Mouse (Mus musculus): ENCODE results near the gene Dhrs7c. TPM values are rescaled to one million over a fixed set of nuclear protein-coding genes. Genes with fewer than 3 reads are reported as not detected.
A peak's percentile ranks its signal among the peaks of the same experiment; 100 is the strongest.

Gene Dhrs7c
- polyA plus RNA-seq, 1 experiment: not detected

DNA sequence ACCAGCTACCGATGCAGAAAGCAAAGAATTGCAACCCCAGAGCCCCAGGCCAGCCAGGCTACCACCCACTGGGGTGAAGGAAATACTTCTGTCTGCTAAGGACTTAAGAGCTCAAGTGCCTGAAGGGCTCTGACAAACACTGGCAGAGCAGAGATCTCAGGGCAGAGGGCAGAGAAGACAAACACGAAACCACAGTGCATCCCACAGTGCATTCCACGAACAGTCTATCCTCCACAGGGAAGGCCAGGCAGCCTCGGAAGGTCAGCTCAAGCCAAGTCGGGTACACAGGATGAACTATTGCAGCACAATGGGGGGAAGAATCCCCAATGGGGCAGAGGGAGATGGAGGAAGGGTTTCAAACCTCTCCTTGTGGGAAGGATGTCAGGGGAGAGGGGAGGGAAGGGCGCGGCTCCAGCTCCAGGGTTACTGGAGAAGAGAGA lies 63.4 kb downstream of the Dhrs7c start:
- H3K27ac ChIP-seq (ENCODE audit: insufficient read depth, low read depth, low read length): peak overlapping the region; percentile 43
- peaks cover 17% of the 10 kb centered on the region; the same call in 1 of the 2 replicates for H3K4me1 ChIP-seq (ENCODE audit: control insufficient read depth, insufficient read depth, insufficient read length, low read length)
- H3K36me3 ChIP-seq (ENCODE audit: control insufficient read depth, insufficient read depth, low read length): peaks cover 6% of the 10 kb centered on the region
- H3K4me3 ChIP-seq (ENCODE audit: low read depth, low read length): no peak overlapping the region
- WGBS: 21% methylated on average over 7 of the region's 7 CpGs
- H3K27me3 ChIP-seq (ENCODE audit: control insufficient read depth, insufficient read depth, low read length): no peaks in the 10 kb centered on the region
- TF ChIP-seq POLR2A (IDR thresholded peaks at IDR 0.05; ENCODE audit: low read depth, low read length) (no peak), CTCF (IDR thresholded peaks at IDR 0.05; ENCODE audit: extremely low read depth, insufficient read length, insufficient replicate concordance, low read depth, low read length) (no peak)

DNA sequence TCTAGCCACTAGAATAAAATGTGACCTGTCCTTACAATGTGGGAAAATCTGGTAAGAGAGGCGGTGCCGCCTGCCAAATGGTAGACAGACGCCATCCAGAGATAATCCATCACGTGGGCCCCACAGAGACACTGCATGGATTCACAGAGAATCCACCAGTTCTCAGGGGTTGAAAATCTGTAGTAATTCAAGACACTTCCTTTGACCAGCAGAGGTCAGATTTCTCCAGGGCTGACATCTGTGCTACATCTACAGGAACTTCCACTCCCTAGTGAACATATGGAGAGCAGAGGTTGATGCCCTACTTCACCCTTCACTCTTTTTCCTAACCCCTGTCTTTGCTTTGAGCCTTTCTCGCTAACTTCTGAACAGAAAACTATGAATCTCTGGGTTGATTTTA lies 67.1 kb downstream of the Dhrs7c start:
- Histone ChIP-seq H3K27me3 (ENCODE audit: control insufficient read depth, insufficient read depth, low read length) (no peaks in the 10 kb centered on the region), H3K27ac (ENCODE audit: insufficient read depth, low read depth, low read length) (0 out of 2 replicates have a peak overlapping the region, but pooled peaks have one; percentile 16), H3K4me1 (ENCODE audit: control insufficient read depth, insufficient read depth, insufficient read length, low read length) (peaks cover 17% of the 10 kb centered on the region; the same call in 1 of the 2 replicates), H3K36me3 (ENCODE audit: control insufficient read depth, insufficient read depth, low read length) (no peaks in the 10 kb centered on the region), H3K4me3 (ENCODE audit: low read depth, low read length) (no peak overlapping the region)
- TF ChIP-seq POLR2A (IDR thresholded peaks at IDR 0.05; ENCODE audit: low read depth, low read length) (no peak), CTCF (IDR thresholded peaks at IDR 0.05; ENCODE audit: extremely low read depth, insufficient read length, insufficient replicate concordance, low read depth, low read length) (no peak)
- 60% methylated on average over 5 of the region's 5 CpGs for WGBS

Other genes with a start within 250 kb of the Dhrs7c start
- not detected in 2 replicates for gene Rcvrn, start 102.9 kb upstream of the Dhrs7c start, polyA plus RNA-seq (2012; rRNA removed)
- 0.58 and 2.1 TPM in 2 replicates for gene Glp2r, start 27.0 kb upstream of the Dhrs7c start, polyA plus RNA-seq (2012; rRNA removed)
- 0.13 TPM in 1 of 2 replicates, not detected in the other for gene Gsg1l2, start 23.6 kb upstream of the Dhrs7c start, polyA plus RNA-seq (2012; rRNA removed)
- gene Usp43, start 124.0 kb downstream of the Dhrs7c start, polyA plus RNA-seq (2012; rRNA removed): 7.8 and 17.3 TPM in 2 replicates
- gene Cfap52, start 167.5 kb downstream of the Dhrs7c start, polyA plus RNA-seq (2012; rRNA removed): 0.29 TPM in 1 of 2 replicates, not detected in the other
- gene Stx8, start 168.0 kb downstream of the Dhrs7c start, polyA plus RNA-seq (2012; rRNA removed): 1.2 and 2.4 TPM in 2 replicates

All from small intestine, adult 2 months (tissue).